Comparison of ENCODE assay signal across 8 mouse cellular contexts in genomic region chr9:110656249-110657221, GRCm38 (mm10). TPM values are rescaled to one million over a fixed set of nuclear protein-coding genes. Genes with fewer than 3 reads are reported as not detected.
DNase-seq lines count a peak whose midpoint lies in the region; ATAC-seq and TF ChIP-seq lines count a peak whose summit lies in the region.

TSS of gene Ccdc12 (plus strand) at chr9:110656503.

- peak within 1 kb of the TSS; percentile 94 for H3K27ac ChIP-seq in bone marrow, adult 2 months (ENCODE audit: control insufficient read depth, insufficient read depth, low read depth, low read length, poor library complexity)
- H3K27ac ChIP-seq in embryonic facial prominence, embryonic 15.5 days (replicated peaks): peak within 1 kb of the TSS; percentile 89
- peak within 1 kb of the TSS; percentile 61 for H3K27ac ChIP-seq in limb, embryonic 14.5 days (replicated peaks; ENCODE audit: low read depth, low read length)
- H3K27ac ChIP-seq in midbrain, postnatal 0 days (ENCODE audit: low read depth, low read length): peak within 1 kb of the TSS; percentile 90

- peaks cover 32% of the 10 kb centered on the region for H3K27me3 ChIP-seq in embryonic facial prominence, embryonic 15.5 days
- peaks cover 19% of the 10 kb centered on the region for H3K27me3 ChIP-seq in limb, embryonic 14.5 days (ENCODE audit: control insufficient read depth, insufficient read depth, low read length)
- no peaks in the 10 kb centered on the region for H3K27me3 ChIP-seq in midbrain, postnatal 0 days (ENCODE audit: insufficient read depth, low read length)

- DNase-seq in 416B (ENCODE audit: low read depth): peak; percentile 99
- DNase-seq in heart, adult 8-10 months (ENCODE audit: low spot score): peak; percentile 97
- DNase-seq in kidney, adult 9 months: peak; percentile 98
- peak; percentile 96 for DNase-seq in limb, embryonic 14.5 days (ENCODE audit: low spot score)
- DNase-seq in midbrain, postnatal 0 days (ENCODE audit: low spot score): peak; percentile 99
- peak; percentile 90 to 91 for DNase-seq in spleen, postnatal 14 days (ENCODE audit: low spot score in 2 of 2)

- peak; percentile 93 for ATAC-seq in embryonic facial prominence, embryonic 15.5 days (ENCODE audit: insufficient number of reproducible peaks, low FRiP score, low TSS enrichment, low read depth)
- peak; percentile 95 for ATAC-seq in limb, embryonic 14.5 days (ENCODE audit: low FRiP score, low read depth)
- peak; percentile 97 for ATAC-seq in midbrain, postnatal 0 days (ENCODE audit: low FRiP score)

- no peaks in the 10 kb centered on the region for H3K36me3 ChIP-seq in embryonic facial prominence, embryonic 15.5 days
- 0 out of 2 replicates have a peak, but pooled peaks cover 4% of the 10 kb centered on the region for H3K36me3 ChIP-seq in limb, embryonic 14.5 days (ENCODE audit: control insufficient read depth, insufficient read depth, low read length)
- H3K36me3 ChIP-seq in midbrain, postnatal 0 days (ENCODE audit: insufficient read depth, low read length): peaks cover 7% of the 10 kb centered on the region

- no peaks in the 10 kb centered on the region for H3K9me3 ChIP-seq in embryonic facial prominence, embryonic 15.5 days (replicated peaks)
- no peaks in the 10 kb centered on the region for H3K9me3 ChIP-seq in limb, embryonic 14.5 days (ENCODE audit: control insufficient read depth, low read length)
- H3K9me3 ChIP-seq in midbrain, postnatal 0 days (ENCODE audit: low read length): no peaks in the 10 kb centered on the region

- peak; percentile 76; the same call in 1 of the 2 replicates for TF ChIP-seq POLR2A in bone marrow, adult 2 months (IDR thresholded peaks at IDR 0.05; ENCODE audit: borderline replicate concordance, control insufficient read depth, low read depth, low read length)
- TF ChIP-seq POLR2A in limb, embryonic 14.5 days (IDR thresholded peaks at IDR 0.05; ENCODE audit: borderline replicate concordance, extremely low read depth, insufficient read depth, insufficient read length): peak; percentile 78; the same call in 1 of the 2 replicates

- peak within 1 kb of the TSS; percentile 70 for H3K4me2 ChIP-seq in embryonic facial prominence, embryonic 15.5 days (replicated peaks)
- peak within 1 kb of the TSS; percentile 53 for H3K4me2 ChIP-seq in limb, embryonic 14.5 days (replicated peaks; ENCODE audit: low read depth, low read length, severe bottlenecking)
- H3K4me2 ChIP-seq in midbrain, postnatal 0 days (ENCODE audit: low read depth, low read length, poor library complexity, severe bottlenecking): peak within 1 kb of the TSS; percentile 63

- WGBS in bone marrow, adult 2 months: under 1% methylated on average over 52 of the region's 52 CpGs
- under 1% methylated on average over 52 of the region's 52 CpGs for WGBS in embryonic facial prominence, embryonic 15.5 days
- under 1% methylated on average over 52 of the region's 52 CpGs for WGBS in limb, embryonic 14.5 days
- under 1% methylated on average over 52 of the region's 52 CpGs for WGBS in midbrain, postnatal 0 days

- peak; percentile 8; the same call in 1 of the 2 replicates for TF ChIP-seq CTCF in bone marrow, adult 2 months (IDR thresholded peaks at IDR 0.05; ENCODE audit: control insufficient read depth, insufficient read depth, low read length)
- peak; percentile 55 for TF ChIP-seq CTCF in midbrain, postnatal 0 days (IDR thresholded peaks at IDR 0.05)

- H3K4me3 ChIP-seq in bone marrow, adult 2 months (replicated peaks; ENCODE audit: control insufficient read depth, low read depth, low read length): peak within 1 kb of the TSS; percentile 84
- H3K4me3 ChIP-seq in embryonic facial prominence, embryonic 15.5 days (replicated peaks): peak within 1 kb of the TSS; percentile 81
- H3K4me3 ChIP-seq in limb, embryonic 14.5 days (replicated peaks; ENCODE audit: low read length): peak within 1 kb of the TSS; percentile 61
- peak within 1 kb of the TSS; percentile 57 for H3K4me3 ChIP-seq in midbrain, postnatal 0 days (ENCODE audit: low read depth, low read length)

- peak within 1 kb of the TSS; percentile 55 for H3K9ac ChIP-seq in embryonic facial prominence, embryonic 15.5 days
- peak within 1 kb of the TSS; percentile 63 for H3K9ac ChIP-seq in limb, embryonic 14.5 days (ENCODE audit: low read depth, low read length, severe bottlenecking)
- H3K9ac ChIP-seq in midbrain, postnatal 0 days (replicated peaks; ENCODE audit: low read length, poor library complexity, severe bottlenecking): peak within 1 kb of the TSS; percentile 72

- peaks cover 13% of the 10 kb centered on the region for H3K4me1 ChIP-seq in bone marrow, adult 2 months (ENCODE audit: control insufficient read depth, insufficient read depth, low read length)
- peaks cover 40% of the 10 kb centered on the region for H3K4me1 ChIP-seq in embryonic facial prominence, embryonic 15.5 days
- peaks cover 20% of the 10 kb centered on the region for H3K4me1 ChIP-seq in limb, embryonic 14.5 days (ENCODE audit: control insufficient read depth, insufficient read depth, low read length)
- H3K4me1 ChIP-seq in midbrain, postnatal 0 days (ENCODE audit: insufficient read depth, low read length): peaks cover 19% of the 10 kb centered on the region

RNA-seq across cellular contexts. Expression of gene Ccdc12, which starts in this region (rescaled TPM):
- polyA plus RNA-seq in bone marrow, adult 2 months (2011; ENCODE audit: insufficient read depth, insufficient read length, low replicate concordance, missing spikeins): 90.8 and 168 TPM in 2 replicates
- polyA plus RNA-seq in embryonic facial prominence, embryonic 15.5 days (2015; fragmentation: Nextera tagmentation; extraction: Ambion mirVana): 131 and 139 TPM in 2 replicates
- total RNA-seq in heart, adult 8-10 months (2022): 10 to 100 TPM; 56.2 to 69.2 (median 65.3) TPM
- polyA plus RNA-seq in limb, embryonic 14.5 days (2012; rRNA removed): 72.2 and 83.8 TPM in 2 replicates
- 102 and 123 TPM in 2 replicates for polyA plus RNA-seq in limb, embryonic 14.5 days (2014; fragmentation: Nextera tagmentation; extraction: Ambion mirVana)
- 25.0 and 51.6 TPM in 2 replicates for total RNA-seq in midbrain, postnatal 0 days (2014; rRNA removed)
- polyA plus RNA-seq in midbrain, postnatal 0 days (2015; fragmentation: Nextera tagmentation; extraction: Ambion mirVana): 102 and 106 TPM in 2 replicates

Comparison
In these comparisons a context has a peak if more than half of its experiments do, and no peak if none do; other contexts are left out.
1. Peak in every context shown above with its lines: DNase-seq, ATAC-seq, H3K4me3 ChIP-seq and H3K27ac ChIP-seq.